Mouse (Mus musculus) granulocyte monocyte progenitor cell, adult 5-6 weeks (primary cell): ENCODE measurements around the gene Rps15. TPM values are rescaled to one million over a fixed set of nuclear protein-coding genes. Genes with fewer than 3 reads are reported as not detected.
A peak's percentile ranks its signal among the peaks of the same experiment; 100 is the strongest.

Experiments
- ATAC-seq: replicated peaks from 2 replicates; pipeline ENCODE4 v1.8.0; 2016; ENCODE audit warnings: mild to moderate bottlenecking, moderate TSS enrichment, inconsistent platforms; ENCODE audit not compliant: poor library complexity, severe bottlenecking
- total RNA-seq, 2 experiments: library from RNA; stranded (forward) in 1 of 2; stranded (reverse) in 1 of 2; fragments of 200-712, 200-1000 nt in 1 of 2; fragments of >200 nt in 1 of 2; fragmentation: Nextera tagmentation in 1 of 2; gene quantifications; 2 replicates each; pipeline ENCODE4 v1.2.3; 2014 to 2017

Gene Rps15
- total RNA-seq, 2 experiments from 2014 or later: 2,810 to 3,829 TPM

GRCm38 (mm10) chr10:80282481-80283441 lies 9.5 kb upstream of the Rps15 start:
- ATAC-seq: no peak

GRCm38 (mm10) chr10:80285222-80286070 lies 6.8 kb upstream of the Rps15 start:
- no peak for ATAC-seq

- no peak for ATAC-seq
Observed at GRCm38 (mm10) chr10:80288097-80288496, 4.2 kb upstream of the Rps15 start.

- no peak for ATAC-seq
Observed at GRCm38 (mm10) chr10:80288657-80289056, 3.6 kb upstream of the Rps15 start.

- no peak for ATAC-seq
Observed at GRCm38 (mm10) chr10:80293325-80293724, 1.1 kb downstream of the Rps15 start.

- no peak for ATAC-seq
Observed at GRCm38 (mm10) chr10:80294311-80294710, 2.1 kb downstream of the Rps15 start.

GRCm38 (mm10) chr10:80294788-80295303 lies 2.6 kb downstream of the Rps15 start:
- no peak for ATAC-seq

GRCm38 (mm10) chr10:80295618-80296425 lies 3.6 kb downstream of the Rps15 start, which contains the start of gene Apc2:
Apc2 (plus strand) TSS chr10:80295977.
- ATAC-seq: peak; percentile 40

GRCm38 (mm10) chr10:80296824-80297223 lies 4.6 kb downstream of the Rps15 start:
- ATAC-seq: no peak

- no peak for ATAC-seq
Observed at GRCm38 (mm10) chr10:80297526-80298133, 5.4 kb downstream of the Rps15 start.

- peak; percentile 33; the same call in 1 of the 2 replicates for ATAC-seq
Observed at GRCm38 (mm10) chr10:80298571-80299281, 6.5 kb downstream of the Rps15 start.

GRCm38 (mm10) chr10:80299301-80299700 lies 7.0 kb downstream of the Rps15 start:
- no peak for ATAC-seq

- no peak for ATAC-seq
Observed at GRCm38 (mm10) chr10:80299824-80300223, 7.6 kb downstream of the Rps15 start.

GRCm38 (mm10) chr10:80300672-80301181 lies 8.5 kb downstream of the Rps15 start:
- ATAC-seq: no peak

GRCm38 (mm10) chr10:80301256-80302081 lies 9.2 kb downstream of the Rps15 start:
- ATAC-seq: no peak

- ATAC-seq: no peak
Observed at GRCm38 (mm10) chr10:80302082-80302355, 9.8 kb downstream of the Rps15 start.

- ATAC-seq: no peak
Observed at GRCm38 (mm10) chr10:80302471-80302881, 10.2 kb downstream of the Rps15 start.

- peak; percentile 25 for ATAC-seq
Observed at GRCm38 (mm10) chr10:80304458-80304857, 12.2 kb downstream of the Rps15 start.
